Mouse (Mus musculus): ENCODE measurements at regions not wholly inside any gene's neighbourhood (a gene's known extent, or its start where the extent isn't known, plus 50 kb on each side); places are given as distances from the start of the nearest gene placed in this dataset.

DNA sequence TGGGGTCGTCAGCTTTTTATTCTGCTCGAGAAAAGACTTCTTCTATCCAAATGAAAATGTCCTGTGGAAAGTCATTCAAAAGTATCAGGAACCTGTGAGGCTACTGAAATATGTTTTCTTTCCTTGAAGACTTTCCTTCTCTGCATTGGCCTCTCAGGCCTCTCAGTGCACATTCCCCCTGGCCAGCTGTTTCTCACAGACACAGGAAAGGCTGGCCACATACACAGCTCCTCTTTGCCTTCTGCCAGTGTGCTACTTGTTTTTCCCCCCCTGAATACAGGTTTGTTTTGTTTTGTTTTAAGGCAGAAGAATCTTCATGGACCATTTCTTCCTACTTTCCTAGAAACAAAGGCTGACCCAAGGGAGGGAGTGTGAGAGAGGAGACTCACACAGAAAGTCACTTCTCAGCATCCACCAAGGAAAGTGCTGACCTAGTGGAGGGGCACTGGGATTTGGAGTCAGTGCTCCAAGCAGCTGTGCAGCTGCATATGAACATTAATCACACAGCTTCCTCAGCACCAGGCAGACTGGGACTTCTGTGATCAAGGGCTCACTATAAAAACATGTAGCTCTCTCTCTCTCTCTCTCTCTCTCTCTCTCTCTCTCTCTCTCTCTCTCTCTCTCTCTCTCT lies 324.0 kb downstream of the Etaa1 start:
- DNase-seq (ENCODE audit: low spot score): no peak

DNA sequence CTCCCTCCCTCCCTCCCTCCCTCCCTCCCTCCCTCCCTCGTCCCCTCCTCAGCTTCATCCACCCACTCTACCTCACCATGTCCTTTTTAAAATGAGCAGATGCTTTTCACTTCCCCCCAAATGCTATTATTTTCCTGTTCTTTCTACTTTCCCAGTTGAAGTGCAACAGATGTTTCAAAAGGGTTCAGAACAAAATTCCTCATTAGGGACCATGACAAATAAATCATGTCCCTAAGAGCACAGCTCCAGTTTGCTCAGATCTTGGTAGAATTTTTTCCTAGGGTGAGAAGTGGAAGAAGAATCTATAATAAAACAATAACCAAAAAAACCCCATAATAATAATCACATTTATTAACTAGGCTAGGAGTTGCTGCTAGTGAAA lies 323.5 kb downstream of the Etaa1 start:
- DNase-seq (ENCODE audit: low spot score): no peak

DNA sequence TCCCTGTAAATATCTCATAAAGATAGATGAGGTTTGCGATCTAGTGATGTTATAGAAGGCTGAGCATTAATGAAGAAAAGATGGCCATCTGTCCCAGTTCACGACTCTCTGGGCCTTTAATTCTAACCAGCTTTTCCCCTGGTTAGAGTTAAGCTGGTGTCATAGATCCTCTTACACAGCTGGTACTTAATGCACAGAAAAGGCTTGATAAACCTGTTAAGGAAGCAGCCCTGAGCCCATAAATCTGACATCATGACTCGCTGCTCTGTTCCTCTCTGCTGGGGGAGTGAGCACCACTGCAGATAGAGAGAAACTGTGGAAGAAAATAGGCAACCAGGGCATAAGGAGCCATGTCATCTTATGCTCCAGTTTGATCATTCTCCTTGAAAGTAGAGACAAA lies 316.5 kb downstream of the Etaa1 start:
- no peak for DNase-seq (ENCODE audit: low spot score)

DNA sequence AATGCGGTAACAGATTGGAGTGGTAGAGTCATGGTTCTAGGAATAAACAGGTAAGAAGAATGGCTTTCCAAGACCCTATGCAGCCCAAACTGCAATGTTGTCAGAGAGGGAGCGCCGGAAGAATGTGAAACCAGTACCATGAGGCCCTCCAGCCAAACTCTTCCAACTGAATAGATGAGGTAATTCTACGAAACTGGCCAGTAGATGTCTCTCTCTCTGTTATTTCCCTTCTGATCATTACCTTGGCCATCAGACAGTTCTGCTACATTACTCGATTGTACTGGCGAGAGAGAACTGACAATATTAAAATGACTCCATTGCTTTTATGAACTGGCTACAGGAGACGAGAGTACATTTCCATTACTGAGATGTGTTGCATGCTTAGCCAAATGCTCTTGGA lies 313.8 kb downstream of the Etaa1 start:
- no peak for DNase-seq (ENCODE audit: low spot score)

DNA sequence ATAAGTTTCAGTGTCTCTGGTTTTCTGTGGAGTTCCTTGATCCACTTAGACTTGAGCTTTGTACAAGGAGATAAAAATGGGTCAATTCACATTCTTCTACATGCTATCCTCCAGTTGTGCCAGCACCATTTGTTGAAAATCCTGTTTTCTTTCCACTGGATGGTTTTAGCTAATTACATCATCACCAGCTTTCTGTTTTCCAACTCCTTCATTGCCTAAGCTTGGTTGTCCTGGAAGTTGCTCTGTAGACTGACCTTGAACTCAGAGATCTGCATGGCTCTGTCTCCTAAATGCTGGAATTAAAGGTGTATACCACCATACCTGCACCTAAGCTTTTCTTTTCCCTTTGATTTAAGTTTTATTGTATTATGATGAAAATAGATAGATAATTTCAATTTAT lies 306.2 kb downstream of the Etaa1 start:
- no peak for DNase-seq (ENCODE audit: low spot score)

DNA sequence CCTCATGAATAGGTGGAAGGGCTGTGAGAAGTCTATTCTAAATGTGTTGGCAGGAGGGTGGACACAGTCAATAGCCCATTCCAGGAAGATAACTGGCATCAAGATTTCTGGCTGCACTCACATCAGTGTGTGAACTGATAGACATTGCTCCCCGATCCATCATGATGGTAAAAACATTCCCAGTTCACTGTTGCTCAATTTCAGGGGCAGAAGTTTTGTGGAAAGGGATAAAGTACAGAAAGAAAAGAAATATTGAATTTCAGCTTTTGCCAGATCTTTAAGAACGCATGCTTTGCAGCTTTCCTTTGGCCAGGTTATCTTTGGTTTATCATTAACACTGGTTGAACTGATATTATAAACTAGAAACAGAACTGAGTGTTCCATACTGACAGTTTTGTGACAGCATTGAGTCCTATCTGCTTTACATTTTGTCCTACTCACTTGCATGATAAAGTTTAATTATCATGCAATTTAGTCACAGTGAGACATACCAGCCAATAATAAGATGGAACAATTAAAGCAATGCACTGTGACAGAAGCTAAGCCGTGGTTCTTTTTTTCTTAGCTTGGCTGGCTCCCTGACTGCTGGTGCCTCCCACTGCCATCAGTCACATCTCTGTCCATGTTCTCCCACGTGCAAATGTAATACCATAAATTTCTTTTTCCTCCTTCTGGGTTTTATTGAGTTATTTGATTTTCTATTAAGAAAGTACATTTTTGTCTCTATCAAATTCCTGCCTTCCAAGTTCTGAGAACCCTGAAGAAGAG lies 302.1 kb downstream of the Etaa1 start:
- peak; percentile 15 for DNase-seq (ENCODE audit: low spot score)

DNA sequence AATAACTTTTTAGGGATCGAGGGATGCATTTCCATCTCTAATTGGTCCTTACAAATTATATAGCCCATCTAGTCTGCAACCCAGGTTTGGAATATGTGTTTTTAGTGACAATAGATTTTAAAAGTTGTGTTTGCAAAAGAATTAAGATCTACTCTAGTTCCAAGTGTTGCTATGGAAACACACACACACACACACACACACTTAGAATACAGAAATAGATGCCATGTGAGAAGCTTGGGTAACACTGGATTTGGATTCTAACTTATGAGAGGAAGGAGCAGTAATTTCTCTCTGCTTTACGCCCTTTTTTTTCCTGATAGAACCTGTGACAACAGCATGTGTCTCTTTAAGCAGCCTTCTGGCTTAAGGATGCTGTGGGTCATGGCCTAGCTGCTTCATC lies 297.8 kb downstream of the Etaa1 start:
- no peak for DNase-seq (ENCODE audit: low spot score)

DNA sequence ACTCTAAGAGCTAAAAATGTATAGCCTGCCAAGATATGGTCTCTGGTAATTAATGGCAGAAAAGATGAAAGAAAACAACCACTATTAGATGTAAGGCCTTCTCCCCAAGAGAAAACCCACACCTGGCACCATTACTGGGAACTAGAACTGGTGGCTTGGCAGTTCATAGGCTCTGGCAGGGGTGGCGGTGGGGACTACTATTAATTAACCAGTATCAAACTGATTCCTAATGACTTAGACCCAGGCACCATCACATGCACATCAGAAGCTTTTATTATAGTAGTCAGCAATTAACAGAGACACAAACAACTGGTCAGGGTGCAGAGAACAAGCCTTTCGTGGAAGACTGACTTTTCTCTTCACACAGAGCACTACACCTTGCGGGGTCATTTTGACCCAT lies 296.0 kb downstream of the Etaa1 start:
- DNase-seq (ENCODE audit: low spot score): no peak

DNA sequence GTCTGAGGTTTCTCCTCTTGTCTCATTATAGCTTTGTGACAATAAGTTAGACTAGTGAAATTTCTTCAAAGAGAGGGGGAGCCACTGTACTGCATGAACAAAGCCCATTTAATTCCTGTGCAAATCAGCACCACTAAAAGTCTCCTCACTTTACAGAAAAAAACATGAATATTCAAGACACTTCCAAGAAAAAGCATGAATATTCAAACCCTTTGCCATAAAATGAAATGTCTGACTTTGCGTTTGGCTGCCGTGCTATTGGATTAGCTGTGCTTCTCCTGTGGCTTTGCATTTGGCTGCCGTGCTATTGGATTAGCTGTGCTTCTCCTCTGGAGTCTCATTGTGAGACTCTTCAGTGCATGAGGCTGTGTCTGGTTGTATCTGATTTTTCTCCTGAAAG lies 295.4 kb downstream of the Etaa1 start:
- DNase-seq (ENCODE audit: low spot score): no peak

DNA sequence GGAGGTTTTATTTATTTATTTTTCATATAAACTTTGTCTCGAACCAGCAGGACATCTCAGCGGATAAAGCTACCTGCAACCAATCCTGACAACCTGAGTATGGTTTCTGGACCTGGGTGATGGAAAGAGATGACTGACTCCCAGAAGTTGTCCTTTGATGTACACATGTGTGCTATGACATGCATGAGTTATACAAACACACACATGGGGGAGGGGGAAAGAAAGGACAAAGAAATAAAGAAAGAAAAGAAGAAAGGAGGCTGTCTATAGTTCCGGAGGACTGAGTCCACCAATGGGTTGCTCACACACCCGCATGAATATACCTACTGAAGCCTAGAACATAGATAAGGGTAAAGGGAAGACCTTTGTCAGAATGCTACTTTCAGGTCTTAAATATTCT lies 295.0 kb downstream of the Etaa1 start:
- DNase-seq (ENCODE audit: low spot score): no peak

DNA sequence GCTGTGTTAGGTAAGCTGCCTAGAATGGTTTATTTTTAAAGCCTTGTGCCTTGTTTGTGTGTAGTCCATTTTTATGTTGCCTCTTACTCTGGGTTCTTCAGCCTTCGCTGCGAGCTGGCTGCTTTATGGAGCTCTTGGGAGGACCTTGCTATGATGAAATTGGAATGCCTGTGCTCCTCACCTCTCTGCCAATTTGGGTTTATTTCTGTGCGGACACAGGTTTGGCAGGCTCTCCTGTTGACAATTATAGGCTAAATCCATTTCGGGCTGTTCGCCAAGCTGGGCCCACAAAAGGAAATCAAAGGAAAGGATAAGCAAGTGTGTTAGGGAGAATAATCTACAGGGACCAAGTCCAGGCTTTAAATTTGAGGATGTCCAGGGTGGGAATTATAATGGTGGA lies 289.8 kb downstream of the Etaa1 start:
- DNase-seq (ENCODE audit: low spot score): no peak

DNA sequence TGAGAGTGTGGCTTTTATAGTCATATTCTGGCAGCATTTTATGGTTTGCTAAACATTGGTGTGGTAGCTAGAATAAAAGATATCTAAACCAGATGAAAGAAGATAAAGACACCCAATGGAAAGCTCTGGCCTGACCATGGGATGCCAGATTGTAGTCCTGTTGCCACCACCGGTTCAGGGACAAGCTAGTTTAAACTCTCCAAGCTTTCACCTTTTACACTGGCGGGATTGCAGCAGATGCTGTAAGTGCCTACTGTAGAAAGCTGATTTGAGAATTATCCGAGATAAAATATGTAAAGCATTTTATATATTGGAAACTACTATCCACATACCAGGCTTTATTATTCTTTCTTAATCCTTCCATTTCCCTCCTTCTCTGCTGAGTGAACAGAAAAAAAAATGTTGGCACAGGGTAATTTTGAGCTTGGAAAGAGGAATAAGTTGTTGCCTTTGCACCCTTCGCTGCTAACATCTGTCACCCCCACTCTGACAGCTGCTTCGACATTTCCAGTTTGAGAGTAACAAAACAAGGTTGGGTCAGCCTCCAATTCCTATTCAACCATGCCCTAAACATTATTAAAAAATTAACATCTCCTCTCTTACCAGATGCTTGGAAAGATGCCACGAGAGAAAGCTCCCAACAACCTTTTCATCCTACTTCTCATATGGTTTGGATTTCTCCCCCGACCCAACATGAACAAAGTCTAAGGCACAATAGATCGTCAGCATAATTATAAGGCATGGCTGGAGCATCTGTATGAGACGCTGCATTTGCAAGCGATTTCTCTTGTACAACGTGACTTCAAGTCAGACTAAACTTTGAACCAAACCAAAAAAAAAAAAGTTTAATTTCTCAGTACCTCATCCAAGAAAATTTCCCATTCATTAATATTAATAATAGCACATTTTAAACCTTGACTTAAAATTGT lies 287.8 kb downstream of the Etaa1 start:
- DNase-seq (ENCODE audit: low spot score): no peak

DNA sequence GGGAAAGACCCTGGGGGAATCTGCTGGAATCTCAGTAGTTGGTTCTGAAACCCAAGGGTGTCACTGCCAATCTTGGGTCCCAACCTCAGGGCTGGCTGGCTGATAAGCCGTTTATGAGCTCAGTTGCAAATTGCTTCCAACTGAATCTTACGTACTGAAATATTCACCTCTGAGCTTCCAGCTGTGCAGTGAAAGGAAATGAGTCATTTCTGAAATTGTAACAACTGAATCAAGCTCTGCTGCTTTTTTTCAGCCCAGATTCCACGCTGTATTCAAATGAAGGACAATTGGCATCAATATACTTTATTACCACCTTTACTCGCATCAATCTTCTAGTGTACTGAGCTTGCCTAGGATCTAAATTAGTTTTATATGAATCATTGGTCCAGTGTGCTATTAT lies 272.7 kb downstream of the Etaa1 start:
- no peak for DNase-seq (ENCODE audit: low spot score)

DNA sequence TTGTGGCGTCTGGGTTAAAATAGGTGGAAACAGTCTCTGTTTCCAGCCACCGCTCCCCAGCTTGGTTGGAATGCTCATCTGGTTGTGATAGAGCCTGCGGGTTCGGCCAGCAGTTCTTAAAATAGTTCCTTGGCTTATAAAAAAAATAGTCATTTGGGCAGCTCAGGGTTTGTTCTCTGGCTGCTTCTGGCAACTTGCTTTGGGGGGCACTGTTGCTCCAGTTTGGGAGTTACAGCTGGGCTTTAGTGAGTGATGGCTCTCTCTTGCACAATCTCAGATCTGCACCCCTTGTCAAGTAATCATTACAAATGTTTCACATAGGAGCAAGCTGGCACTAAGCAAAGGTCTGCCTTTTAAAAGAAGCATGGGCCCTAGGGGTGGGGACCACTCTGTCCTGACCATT lies 268.0 kb downstream of the Etaa1 start:
- DNase-seq (ENCODE audit: low spot score): peak; percentile 36

DNA sequence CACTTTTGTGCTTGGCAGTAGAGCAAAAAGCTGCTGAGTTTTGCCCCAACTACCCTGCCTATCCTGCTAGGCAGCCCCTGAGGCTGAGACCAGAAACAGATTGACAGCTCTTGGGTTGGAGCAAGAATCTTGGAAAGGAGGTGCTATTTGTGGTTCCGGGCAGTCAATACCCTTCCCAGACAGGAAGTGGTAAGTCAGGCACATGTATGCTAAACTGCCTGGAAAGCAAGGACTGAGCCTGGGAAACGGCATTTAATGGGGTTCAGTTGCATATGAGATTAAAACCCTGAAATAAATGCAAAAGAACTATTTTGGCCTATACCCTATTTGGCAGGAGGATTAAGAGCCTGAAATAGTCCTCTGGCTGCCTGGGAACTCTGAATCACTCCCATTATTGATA lies 266.9 kb downstream of the Etaa1 start:
- DNase-seq (ENCODE audit: low spot score): no peak

DNA sequence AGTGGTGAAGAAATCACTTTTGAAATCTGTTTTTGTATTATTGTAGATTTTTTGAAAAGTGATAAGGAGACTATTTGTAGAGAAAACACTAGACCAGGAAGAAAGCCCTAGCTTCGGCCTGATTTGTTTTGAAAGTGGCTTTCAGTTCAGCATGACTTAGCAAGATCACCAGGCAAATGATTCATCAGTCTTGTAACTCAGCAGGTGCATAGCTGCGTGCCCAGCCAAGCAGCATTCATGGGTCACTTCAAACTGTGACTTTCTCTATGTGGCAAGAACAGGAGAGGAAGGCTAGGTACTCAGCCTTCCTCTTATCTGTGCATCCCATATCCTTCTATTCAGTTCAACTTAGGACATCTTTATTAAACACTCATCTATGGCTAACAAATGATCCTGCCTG lies 259.5 kb downstream of the Etaa1 start:
- no peak for DNase-seq (ENCODE audit: low spot score)

DNA sequence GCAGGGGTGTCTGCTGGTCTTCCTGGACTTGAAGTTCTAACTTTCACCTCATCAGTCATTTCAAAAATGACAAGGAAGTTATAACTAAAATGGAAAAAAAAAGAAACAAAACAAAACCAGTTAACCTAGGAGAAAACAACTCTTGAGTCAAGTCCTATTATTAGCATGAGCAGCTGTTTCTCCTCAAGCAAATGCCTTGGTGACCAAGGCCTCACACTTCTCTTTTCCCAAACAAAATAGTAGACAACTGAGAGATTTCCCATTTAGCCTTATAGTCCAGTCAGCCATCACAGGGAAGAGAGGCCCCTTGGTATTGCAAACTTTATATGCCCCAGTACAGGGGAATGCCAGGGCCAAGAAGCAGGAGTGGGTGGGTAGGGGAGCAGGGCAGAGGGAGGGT lies 244.9 kb downstream of the Etaa1 start:
- DNase-seq (ENCODE audit: low spot score): no peak

DNA sequence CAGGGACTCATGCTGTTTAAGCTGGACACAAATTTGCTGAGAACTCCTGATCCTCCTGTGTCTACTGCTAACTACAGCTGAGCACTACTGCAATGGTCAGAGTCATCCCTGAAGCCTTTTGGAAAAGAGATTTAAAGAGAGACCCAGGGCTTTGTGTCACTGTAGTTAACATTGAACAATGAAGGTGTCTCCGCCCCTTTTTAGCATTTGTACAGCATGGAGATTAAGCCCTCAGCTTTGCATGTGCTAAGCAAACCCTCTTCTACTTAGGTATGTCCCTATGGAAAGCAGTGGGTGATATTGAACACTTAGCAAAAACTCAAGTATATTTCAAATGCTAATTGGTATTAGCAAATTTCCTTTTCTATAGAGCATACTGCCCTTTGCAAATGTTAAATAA lies 231.6 kb downstream of the Etaa1 start:
- DNase-seq (ENCODE audit: low spot score): no peak

DNA sequence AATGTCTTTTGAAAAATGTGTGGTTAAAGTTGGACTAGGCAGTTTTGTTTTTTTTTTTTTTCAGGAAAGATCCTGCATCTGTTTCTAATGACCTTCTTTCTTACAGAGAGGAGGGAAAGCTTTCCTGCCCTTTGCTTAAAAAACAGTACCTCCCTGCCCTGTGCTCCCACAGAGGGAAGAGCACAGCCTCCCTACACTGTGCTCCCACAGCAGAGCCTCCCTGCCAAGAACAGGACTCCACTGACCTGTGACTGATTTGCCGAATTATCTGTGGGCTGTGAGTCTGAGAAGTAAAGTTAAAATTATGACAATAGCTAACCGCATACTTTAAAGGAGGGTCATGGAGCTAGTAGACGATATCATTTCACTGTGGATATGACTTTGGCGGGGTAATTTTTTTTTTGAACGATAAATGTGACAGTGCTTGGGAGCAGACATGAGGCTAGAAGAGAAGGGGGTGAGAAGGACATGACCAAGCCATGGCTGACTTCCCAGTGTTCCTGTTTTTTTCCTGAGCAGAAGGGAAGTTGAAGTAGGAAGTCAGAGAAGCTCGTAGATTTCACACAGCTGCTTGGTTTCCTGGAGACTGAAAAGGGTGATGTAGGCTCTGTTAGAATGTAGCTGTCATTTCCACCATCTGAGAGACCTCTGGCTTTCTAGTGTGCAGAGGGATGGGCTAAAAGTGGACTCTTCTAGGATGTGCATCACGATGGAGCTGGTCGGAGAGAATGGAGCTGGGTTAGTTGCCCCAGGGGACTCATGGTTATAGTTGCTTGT lies 226.2 kb downstream of the Etaa1 start:
- no peak for DNase-seq (ENCODE audit: low spot score)

DNA sequence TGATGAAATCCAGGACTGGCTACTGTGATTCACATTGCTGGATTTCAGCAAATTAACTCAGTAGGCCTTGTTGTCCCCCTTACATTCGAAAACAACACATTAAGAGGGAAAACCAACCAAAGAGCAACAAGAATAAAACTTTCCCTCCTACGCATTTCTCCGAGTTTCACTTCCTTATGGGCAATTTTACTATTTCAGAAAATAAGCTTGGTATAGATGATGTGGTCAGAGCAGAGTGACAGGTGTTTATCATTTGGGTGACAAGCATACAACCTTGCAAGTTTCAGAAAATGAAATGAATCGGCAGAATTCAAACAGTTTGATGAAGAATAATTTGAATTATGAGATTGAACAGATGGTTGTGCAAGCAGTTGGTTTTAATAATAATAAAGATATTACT lies 220.6 kb downstream of the Etaa1 start:
- no peak for DNase-seq (ENCODE audit: low spot score)

DNA sequence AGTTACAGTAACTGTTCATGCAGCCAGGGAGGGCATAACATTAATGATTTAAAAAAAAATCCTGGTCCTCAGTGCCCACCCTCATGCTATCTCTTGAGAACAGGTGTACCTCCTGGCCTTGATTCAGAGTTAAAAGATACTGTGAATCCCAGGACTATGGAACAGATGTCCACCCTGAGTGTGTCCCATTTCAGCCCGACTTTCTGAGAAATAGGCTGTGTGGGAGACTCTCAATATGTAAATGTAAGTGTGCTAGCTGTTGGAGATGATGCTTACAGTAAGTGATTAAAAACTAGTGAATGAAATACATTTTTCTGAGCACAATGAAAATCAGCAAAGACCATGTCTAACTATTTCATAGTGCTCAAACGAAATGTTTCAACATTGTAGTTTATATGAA lies 219.2 kb downstream of the Etaa1 start:
- DNase-seq (ENCODE audit: low spot score): no peak

DNA sequence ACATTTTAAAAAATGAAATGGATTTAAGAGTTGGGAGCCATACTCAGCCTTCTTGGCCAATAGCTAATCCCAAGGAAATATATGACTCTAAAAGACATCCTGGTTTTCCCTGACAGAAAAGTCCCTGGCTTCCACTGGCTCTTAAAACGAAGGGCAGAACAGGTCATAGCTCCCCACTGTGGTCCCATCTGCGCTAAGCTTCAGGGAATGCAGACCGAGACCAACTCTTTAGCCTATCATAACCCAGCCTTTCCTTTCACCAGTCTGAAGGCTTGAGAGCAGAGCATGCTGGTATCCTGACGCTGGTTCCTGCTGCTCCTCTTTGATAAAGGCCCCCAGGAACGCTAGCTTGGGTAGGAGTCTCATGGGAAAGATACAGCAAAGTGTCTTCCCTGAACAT lies 214.8 kb downstream of the Etaa1 start:
- DNase-seq (ENCODE audit: low spot score): no peak

All from layer of hippocampus, adult 11-12 months (tissue).